Mouse (Mus musculus) fibroblast of lung, adult 2 months (primary cell): Measurements from ENCODE around the gene Wnk2.

Source experiments
- DNase-seq: peaks from one replicate; pipeline ENCODE4 v3.0.0-alpha.2; 2011; ENCODE audit warnings: low read depth

Wnk2 gene

GRCm38 (mm10) chr13:49147858-49148226, at the start of gene Wnk2:
Wnk2 (minus strand) TSS chr13:49148014.
- DNase-seq, result no peak

GRCm38 (mm10) chr13:49196766-49197165, 49.0 kb upstream of the Wnk2 start:
- no peak for DNase-seq

DNA sequence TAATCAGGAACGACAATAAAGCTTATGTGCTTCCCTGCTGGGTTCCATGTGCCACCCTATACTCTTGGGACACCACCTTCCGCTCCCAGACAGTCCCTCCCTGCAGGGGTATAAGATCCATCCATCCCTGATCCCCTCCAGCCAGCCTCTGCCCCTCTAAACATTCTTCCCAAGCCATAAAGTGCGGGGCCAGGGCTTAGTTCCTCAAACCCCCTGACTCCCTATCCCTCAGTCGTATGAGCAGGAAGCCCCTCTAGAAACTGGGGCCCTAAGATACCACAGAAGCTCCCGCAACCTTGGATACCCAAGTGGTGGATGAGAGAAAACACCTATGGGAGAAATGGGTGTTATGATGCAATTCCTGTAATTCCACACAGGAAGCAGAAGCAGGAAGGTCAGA, 48.4 kb upstream of the Wnk2 start:
- DNase-seq, result no peak

DNA sequence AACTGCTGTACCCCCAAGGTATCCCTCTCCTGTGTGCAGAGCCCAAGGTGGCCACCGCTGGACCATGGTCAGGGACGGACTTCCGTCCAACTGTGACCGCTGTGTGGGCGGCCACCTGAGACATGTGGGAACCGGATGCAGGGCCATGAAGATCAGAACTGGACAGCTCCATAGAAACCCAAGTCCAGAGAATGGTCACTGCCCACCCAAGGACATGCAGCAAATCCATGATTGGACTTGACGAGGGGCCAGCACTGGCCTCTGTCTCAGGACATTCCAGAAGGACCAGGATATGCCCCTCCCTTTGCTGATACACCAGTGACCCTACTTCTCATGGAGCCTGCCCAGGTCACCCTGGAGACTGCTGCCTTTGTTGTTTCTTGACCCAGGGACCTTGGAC, 47.8 kb upstream of the Wnk2 start:
- no peak for DNase-seq

DNA sequence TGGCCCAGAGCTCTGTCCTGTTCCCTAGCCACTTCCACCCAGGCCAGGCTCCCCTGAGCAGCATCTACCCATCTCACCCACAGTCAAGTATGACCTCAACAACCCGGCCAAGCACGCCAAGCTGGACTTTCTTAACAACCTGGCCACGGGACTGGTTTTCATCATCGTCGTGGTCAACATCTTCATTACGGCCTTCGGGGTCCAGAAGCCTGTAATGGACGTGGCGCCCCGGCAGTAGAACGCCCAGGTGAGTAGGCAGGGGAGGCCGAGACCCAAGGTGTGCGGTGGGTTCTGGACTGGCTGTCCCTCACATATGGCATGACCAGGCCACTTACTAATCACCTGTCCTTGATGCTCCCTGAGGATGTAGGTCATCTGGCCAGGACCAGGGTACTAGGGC, 47.0 kb upstream of the Wnk2 start:
- no peak for DNase-seq

GRCm38 (mm10) chr13:49193650-49194049, 45.8 kb upstream of the Wnk2 start:
- no peak for DNase-seq

DNA sequence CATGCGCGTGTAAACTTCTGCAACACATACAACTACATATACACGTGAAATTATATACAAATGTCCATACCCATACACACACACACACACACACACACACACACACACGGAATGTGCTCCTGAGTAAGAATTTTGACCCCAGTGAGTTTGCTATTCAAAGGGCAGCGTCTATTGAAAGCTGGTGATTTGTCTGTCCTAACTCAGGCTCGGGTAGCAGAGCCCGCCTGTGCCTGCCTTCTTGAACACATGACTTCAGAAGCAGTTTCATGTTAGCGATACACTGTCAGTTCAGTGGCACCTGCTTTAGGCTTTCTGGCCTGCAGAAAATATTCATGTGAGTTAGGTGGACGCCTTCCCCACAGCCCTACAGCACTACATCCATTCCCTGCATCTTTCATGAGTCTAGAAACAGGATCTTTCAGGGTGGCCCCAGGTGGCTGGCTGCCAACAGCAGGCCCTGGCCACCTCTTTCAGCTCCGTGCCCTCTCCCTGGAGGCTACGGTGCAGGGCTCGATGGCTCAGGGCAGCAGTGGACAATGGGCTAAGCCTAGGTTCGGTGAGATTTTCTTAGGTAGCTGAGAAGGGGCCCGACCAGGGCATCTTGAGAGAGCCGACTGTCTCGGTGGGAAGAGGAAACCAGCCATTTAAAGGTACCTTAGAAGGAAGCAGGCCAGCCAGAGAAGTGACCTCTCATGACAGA, 44.5 kb upstream of the Wnk2 start:
- no peak for DNase-seq

GRCm38 (mm10) chr13:49191673-49192035, 43.8 kb upstream of the Wnk2 start:
- no peak for DNase-seq

- no peak for DNase-seq
Measured at GRCm38 (mm10) chr13:49190876-49191672, 43.3 kb upstream of the Wnk2 start.

GRCm38 (mm10) chr13:49189970-49190870, 42.4 kb upstream of the Wnk2 start:
- DNase-seq, result no peak

- DNase-seq, result no peak
Measured at GRCm38 (mm10) chr13:49188966-49189360, 41.1 kb upstream of the Wnk2 start.

- no peak for DNase-seq
Measured at GRCm38 (mm10) chr13:49188219-49188965, 40.6 kb upstream of the Wnk2 start.

DNA sequence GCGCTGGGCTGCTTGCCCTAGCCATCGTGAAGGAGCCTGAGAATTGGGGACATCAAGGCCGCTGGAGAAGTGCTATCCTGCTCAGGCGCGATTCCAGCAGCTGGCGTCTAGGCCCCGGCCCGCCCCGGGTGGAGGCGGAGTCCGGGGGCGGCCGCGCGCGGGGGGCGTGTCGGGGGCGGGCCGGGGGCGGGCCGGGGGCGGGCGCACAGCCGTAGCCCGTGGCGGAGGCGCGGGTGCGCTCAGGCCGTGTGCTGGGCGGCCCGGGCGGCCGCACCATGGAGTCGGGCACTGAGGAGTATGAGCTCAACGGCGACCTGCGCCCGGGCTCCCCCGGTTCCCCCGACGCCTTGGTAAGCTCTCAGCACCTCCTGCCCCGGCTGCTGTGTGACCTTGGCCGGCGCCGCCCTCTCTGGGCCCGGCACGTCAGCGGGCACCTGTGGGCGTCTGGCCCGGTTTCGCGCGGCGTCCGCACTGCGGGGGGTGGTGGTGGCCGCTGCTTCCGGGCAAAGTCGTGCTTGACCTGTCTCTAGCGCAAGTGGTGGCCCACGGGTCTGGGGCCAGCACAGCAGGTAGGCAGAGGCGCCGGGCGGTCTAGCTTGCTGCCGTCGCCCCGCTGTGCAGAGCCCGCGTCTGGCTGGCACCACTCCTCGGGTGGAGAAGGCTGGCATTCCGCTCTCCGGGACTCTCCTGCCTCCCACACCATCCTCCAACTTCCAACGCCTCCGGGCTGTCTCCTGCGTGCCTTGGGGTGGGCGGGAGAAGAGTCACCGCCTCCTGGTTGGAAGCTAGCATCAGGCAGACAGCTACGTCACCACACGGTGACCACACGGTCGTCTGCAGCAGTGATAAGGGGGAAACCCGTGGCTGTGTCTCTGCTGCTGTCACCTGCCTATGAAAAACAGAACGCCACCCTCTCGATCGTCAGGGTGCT, 39.7 kb upstream of the Wnk2 start, which contains the start of gene Ninj1:
Gene Ninj1 (plus strand): TSS at position 198 of the 931 bp plus-strand sequence.
- DNase-seq, result no peak

GRCm38 (mm10) chr13:49186798-49187287, 39.0 kb upstream of the Wnk2 start:
- no peak for DNase-seq

- no peak for DNase-seq
Measured at GRCm38 (mm10) chr13:49183646-49184045, 35.8 kb upstream of the Wnk2 start.

- DNase-seq, result no peak
Measured at GRCm38 (mm10) chr13:49183161-49183560, 35.3 kb upstream of the Wnk2 start.

GRCm38 (mm10) chr13:49181411-49181984, 33.7 kb upstream of the Wnk2 start:
- DNase-seq, result no peak

DNA sequence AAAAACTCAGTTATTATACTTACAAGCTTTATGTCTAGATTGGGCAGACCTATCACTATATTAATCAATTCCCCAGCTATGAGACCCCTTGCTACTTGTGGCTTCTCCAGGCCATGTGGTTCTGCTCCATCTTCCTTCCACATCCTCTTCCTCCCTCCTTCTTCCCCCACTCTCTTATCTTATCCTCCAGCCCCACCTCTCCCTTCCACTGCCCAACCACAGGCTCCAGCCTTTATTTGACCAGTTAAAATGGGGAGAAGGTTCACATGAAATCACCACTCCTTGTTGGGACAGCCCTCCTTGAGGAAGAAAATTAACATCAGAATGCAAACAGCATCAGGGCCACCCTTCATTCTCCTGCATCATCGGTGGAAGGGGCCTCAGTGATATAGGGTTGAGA, 32.9 kb upstream of the Wnk2 start:
- DNase-seq, result no peak

- no peak for DNase-seq
Measured at GRCm38 (mm10) chr13:49180274-49180673, 32.5 kb upstream of the Wnk2 start.
